Mouse (Mus musculus): ENCODE data around the gene Bach2. TPM values are rescaled to one million over a fixed set of nuclear protein-coding genes. Genes with fewer than 3 reads are reported as not detected.
A peak's percentile ranks its signal among the peaks of the same experiment; 100 is the strongest.

The Bach2 gene
- polyA plus RNA-seq, 1 experiment from 2014 or later: 8.2 TPM

GRCm38 (mm10) chr4:32286405-32286804 lies 47.8 kb downstream of the Bach2 start:
- Histone ChIP-seq H3K9me3 (ENCODE audit: control insufficient read depth, low read length) (no peaks in the 10 kb centered on the region), H3K27me3 (ENCODE audit: control insufficient read depth, insufficient read depth, low read length) (no peaks in the 10 kb centered on the region), H3K9ac (ENCODE audit: low read length) (no peak overlapping the region), H3K4me2 (ENCODE audit: low read length) (no peak overlapping the region), H3K4me3 (ENCODE audit: control insufficient read depth in 1 of 2, insufficient read depth in 1 of 2, low read depth in 1 of 2, low read length in 2 of 2) (no peak overlapping the region), H3K27ac (replicated peaks in 1 of 2; ENCODE audit: control insufficient read depth in 1 of 2, insufficient read depth in 1 of 2, low read depth in 2 of 2, low read length in 2 of 2) (no peak overlapping the region), H3K36me3 (ENCODE audit: control insufficient read depth, insufficient read depth, low read length) (no peaks in the 10 kb centered on the region), H3K4me1 (ENCODE audit: control insufficient read depth in 2 of 2, insufficient read depth in 2 of 2, low read length in 2 of 2) (peaks cover 17 to 44% of the 10 kb centered on the region in 2 experiments)
- no peak for ATAC-seq (ENCODE audit: insufficient number of reproducible peaks, insufficient read depth, low FRiP score, low read depth)
- 84% methylated on average over 8 of the region's 8 CpGs for WGBS

GRCm38 (mm10) chr4:32288036-32288860 lies 49.6 kb downstream of the Bach2 start:
- H3K4me2 ChIP-seq (ENCODE audit: low read length): peak overlapping the region; percentile 46
- H3K9ac ChIP-seq (ENCODE audit: low read length): peak overlapping the region; percentile 27; the same call in 1 of the 2 replicates
- H3K36me3 ChIP-seq (ENCODE audit: control insufficient read depth, insufficient read depth, low read length): no peaks in the 10 kb centered on the region
- H3K27ac ChIP-seq (replicated peaks in 1 of 2; ENCODE audit: control insufficient read depth in 1 of 2, insufficient read depth in 1 of 2, low read depth in 2 of 2, low read length in 2 of 2): peak overlapping the region; percentile 1 to 53; a peak in 3 of 4 replicates
- H3K9me3 ChIP-seq (ENCODE audit: control insufficient read depth, low read length): no peaks in the 10 kb centered on the region
- H3K4me3 ChIP-seq (ENCODE audit: control insufficient read depth in 1 of 2, insufficient read depth in 1 of 2, low read depth in 1 of 2, low read length in 2 of 2): 0 out of 4 replicates have a peak overlapping the region, but pooled peaks of 1 of the 2 experiments have one; percentile 4
- H3K4me1 ChIP-seq (ENCODE audit: control insufficient read depth in 2 of 2, insufficient read depth in 2 of 2, low read length in 2 of 2): peaks cover 23 to 51% of the 10 kb centered on the region in 2 experiments
- ATAC-seq (ENCODE audit: insufficient number of reproducible peaks, insufficient read depth, low FRiP score, low read depth): no peak; the same call in 1 of the 2 replicates
- WGBS: 18% methylated on average over 11 of the region's 11 CpGs
- no peaks in the 10 kb centered on the region for H3K27me3 ChIP-seq (ENCODE audit: control insufficient read depth, insufficient read depth, low read length)

- peaks cover 23 to 55% of the 10 kb centered on the region in 2 experiments for H3K4me1 ChIP-seq (ENCODE audit: control insufficient read depth in 2 of 2, insufficient read depth in 2 of 2, low read length in 2 of 2)
- peak overlapping the region in 1 of 2 experiments; percentile 59; a peak in 2 of 4 replicates for H3K27ac ChIP-seq (replicated peaks in 1 of 2; ENCODE audit: control insufficient read depth in 1 of 2, insufficient read depth in 1 of 2, low read depth in 2 of 2, low read length in 2 of 2)
Measured at GRCm38 (mm10) chr4:32289845-32290244, 51.2 kb downstream of the Bach2 start.

GRCm38 (mm10) chr4:32291406-32291805 lies 52.8 kb downstream of the Bach2 start:
- H3K27me3 ChIP-seq (ENCODE audit: control insufficient read depth, insufficient read depth, low read length): no peaks in the 10 kb centered on the region
- no peaks in the 10 kb centered on the region for H3K9me3 ChIP-seq (ENCODE audit: control insufficient read depth, low read length)
- 0 out of 4 replicates have a peak overlapping the region, but pooled peaks of 1 of the 2 experiments have one; percentile 59 for H3K27ac ChIP-seq (replicated peaks in 1 of 2; ENCODE audit: control insufficient read depth in 1 of 2, insufficient read depth in 1 of 2, low read depth in 2 of 2, low read length in 2 of 2)
- H3K36me3 ChIP-seq (ENCODE audit: control insufficient read depth, insufficient read depth, low read length): no peaks in the 10 kb centered on the region
- H3K4me1 ChIP-seq (ENCODE audit: control insufficient read depth in 2 of 2, insufficient read depth in 2 of 2, low read length in 2 of 2): peaks cover 23 to 63% of the 10 kb centered on the region in 2 experiments
- 66% methylated on average over 4 of the region's 4 CpGs for WGBS
- H3K4me2 ChIP-seq (ENCODE audit: low read length): no peak overlapping the region
- H3K4me3 ChIP-seq (ENCODE audit: control insufficient read depth in 1 of 2, insufficient read depth in 1 of 2, low read depth in 1 of 2, low read length in 2 of 2): no peak overlapping the region
- no peak for ATAC-seq (ENCODE audit: insufficient number of reproducible peaks, insufficient read depth, low FRiP score, low read depth)
- no peak overlapping the region for H3K9ac ChIP-seq (ENCODE audit: low read length)

More at GRCm38 (mm10) chr4:32289845-32290244, 51.2 kb downstream of the Bach2 start:
- no peaks in the 10 kb centered on the region for H3K27me3 ChIP-seq (ENCODE audit: control insufficient read depth, insufficient read depth, low read length)
- H3K36me3 ChIP-seq (ENCODE audit: control insufficient read depth, insufficient read depth, low read length): no peaks in the 10 kb centered on the region
- H3K9me3 ChIP-seq (ENCODE audit: control insufficient read depth, low read length): no peaks in the 10 kb centered on the region
- ATAC-seq (ENCODE audit: insufficient number of reproducible peaks, insufficient read depth, low FRiP score, low read depth): no peak
- no peak overlapping the region for H3K9ac ChIP-seq (ENCODE audit: low read length)
- 52% methylated on average over 6 of the region's 6 CpGs for WGBS
- no peak overlapping the region for H3K4me3 ChIP-seq (ENCODE audit: control insufficient read depth in 1 of 2, insufficient read depth in 1 of 2, low read depth in 1 of 2, low read length in 2 of 2)
- H3K4me2 ChIP-seq (ENCODE audit: low read length): no peak overlapping the region

GRCm38 (mm10) chr4:32293686-32294265 lies 55.2 kb downstream of the Bach2 start:
- Histone ChIP-seq H3K36me3 (ENCODE audit: control insufficient read depth, insufficient read depth, low read length) (no peaks in the 10 kb centered on the region), H3K4me1 (ENCODE audit: control insufficient read depth in 2 of 2, insufficient read depth in 2 of 2, low read length in 2 of 2) (peaks cover 29 to 59% of the 10 kb centered on the region in 2 experiments), H3K27ac (replicated peaks in 1 of 2; ENCODE audit: control insufficient read depth in 1 of 2, insufficient read depth in 1 of 2, low read depth in 2 of 2, low read length in 2 of 2) (no peak overlapping the region), H3K9me3 (ENCODE audit: control insufficient read depth, low read length) (no peaks in the 10 kb centered on the region), H3K27me3 (ENCODE audit: control insufficient read depth, insufficient read depth, low read length) (no peaks in the 10 kb centered on the region), H3K4me3 (ENCODE audit: control insufficient read depth in 1 of 2, insufficient read depth in 1 of 2, low read depth in 1 of 2, low read length in 2 of 2) (no peak overlapping the region), H3K4me2 (ENCODE audit: low read length) (no peak overlapping the region), H3K9ac (ENCODE audit: low read length) (no peak overlapping the region)
- WGBS: 63% methylated on average over 7 of the region's 7 CpGs
- no peak for ATAC-seq (ENCODE audit: insufficient number of reproducible peaks, insufficient read depth, low FRiP score, low read depth)

- H3K27ac ChIP-seq (replicated peaks in 1 of 2; ENCODE audit: control insufficient read depth in 1 of 2, insufficient read depth in 1 of 2, low read depth in 2 of 2, low read length in 2 of 2): peak overlapping the region; percentile 10 to 38; a peak in 3 of 4 replicates
- ATAC-seq (ENCODE audit: insufficient number of reproducible peaks, insufficient read depth, low FRiP score, low read depth): no peak
- 36% methylated on average over 6 of the region's 6 CpGs for WGBS
- H3K4me1 ChIP-seq (ENCODE audit: control insufficient read depth in 2 of 2, insufficient read depth in 2 of 2, low read length in 2 of 2): peaks cover 20 to 50% of the 10 kb centered on the region in 2 experiments
- H3K27me3 ChIP-seq (ENCODE audit: control insufficient read depth, insufficient read depth, low read length): no peaks in the 10 kb centered on the region
- no peaks in the 10 kb centered on the region for H3K9me3 ChIP-seq (ENCODE audit: control insufficient read depth, low read length)
- H3K4me3 ChIP-seq (ENCODE audit: control insufficient read depth in 1 of 2, insufficient read depth in 1 of 2, low read depth in 1 of 2, low read length in 2 of 2): no peak overlapping the region
- no peaks in the 10 kb centered on the region for H3K36me3 ChIP-seq (ENCODE audit: control insufficient read depth, insufficient read depth, low read length)
- H3K4me2 ChIP-seq (ENCODE audit: low read length): no peak overlapping the region
- no peak overlapping the region for H3K9ac ChIP-seq (ENCODE audit: low read length)
Measured at GRCm38 (mm10) chr4:32297071-32297671, 58.6 kb downstream of the Bach2 start.

GRCm38 (mm10) chr4:32299221-32299620 lies 60.6 kb downstream of the Bach2 start:
- Histone ChIP-seq H3K27ac (replicated peaks in 1 of 2; ENCODE audit: control insufficient read depth in 1 of 2, insufficient read depth in 1 of 2, low read depth in 2 of 2, low read length in 2 of 2) (no peak overlapping the region; a peak in 1 of 4 replicates), H3K4me2 (ENCODE audit: low read length) (no peak overlapping the region), H3K4me1 (ENCODE audit: control insufficient read depth in 2 of 2, insufficient read depth in 2 of 2, low read length in 2 of 2) (peaks cover 29 to 56% of the 10 kb centered on the region in 2 experiments), H3K4me3 (ENCODE audit: control insufficient read depth in 1 of 2, insufficient read depth in 1 of 2, low read depth in 1 of 2, low read length in 2 of 2) (no peak overlapping the region), H3K9me3 (ENCODE audit: control insufficient read depth, low read length) (no peaks in the 10 kb centered on the region), H3K36me3 (ENCODE audit: control insufficient read depth, insufficient read depth, low read length) (no peaks in the 10 kb centered on the region), H3K9ac (ENCODE audit: low read length) (no peak overlapping the region), H3K27me3 (ENCODE audit: control insufficient read depth, insufficient read depth, low read length) (no peaks in the 10 kb centered on the region)
- WGBS: 20% methylated on average over 3 of the region's 3 CpGs
- no peak for ATAC-seq (ENCODE audit: insufficient number of reproducible peaks, insufficient read depth, low FRiP score, low read depth)
